Mouse (Mus musculus) CD8-positive naive resting alpha-beta T cell, adult 57 days (primary cell): Measurements from ENCODE around the gene Gimap1. TPM values are rescaled to one million over a fixed set of nuclear protein-coding genes. Genes with fewer than 3 reads are reported as not detected.

Experiments
- total RNA-seq: library from RNA; stranded (reverse); gene quantifications from one replicate; pipeline ENCODE4 v1.2.4, GENCODE M21; 2023

Gene Gimap1
- total RNA-seq, result 115 TPM

GRCm38 (mm10) chr6:48738961-48739779 lies at the start of gene Gimap1:
Gene Gimap1, plus strand, starts transcription at chr6:48739054.

GRCm38 (mm10) chr6:48718455-48718854 lies 20.4 kb upstream of the Gimap1 start, which contains the start of the genes Gm28053 and Gimap7:
Gene Gm28053, plus strand, starts transcription at chr6:48718607.
Gene Gimap7, plus strand, starts transcription at chr6:48718621.

GRCm38 (mm10) chr6:48745959-48746889 lies 7.4 kb downstream of the Gimap1 start, which contains the start of gene Gimap5:
Gene Gimap5, plus strand, starts transcription at chr6:48746197.

GRCm38 (mm10) chr6:48770696-48771095 lies 31.8 kb downstream of the Gimap1 start, which contains the start of gene Gimap3:
Gene Gimap3, minus strand, starts transcription at chr6:48770851.

Other genes starting within 250 kb of the Gimap1 start
- 0.61 TPM for gene Atp6v0e2, start 201.4 kb upstream of the Gimap1 start, total RNA-seq
- 51.7 TPM for gene Lrrc61, start 184.3 kb upstream of the Gimap1 start, total RNA-seq
- not detected for gene Rarres2, start 166.3 kb upstream of the Gimap1 start, total RNA-seq
- gene Gm45021, start 149.4 kb upstream of the Gimap1 start, total RNA-seq, result not detected
- gene Repin1, start 145.2 kb upstream of the Gimap1 start, total RNA-seq, result 1.7 TPM
- gene Gm44965, start 145.1 kb upstream of the Gimap1 start, total RNA-seq, result not detected
- gene Zfp775, start 137.0 kb upstream of the Gimap1 start, total RNA-seq, result 5.0 TPM
- gene AI854703, start 112.3 kb upstream of the Gimap1 start, total RNA-seq, result 0.77 TPM
- 126 TPM for gene Gimap8, start 91.8 kb upstream of the Gimap1 start, total RNA-seq
- 157 TPM for gene Gimap9, start 62.9 kb upstream of the Gimap1 start, total RNA-seq
- gene Gimap4, start 54.5 kb upstream of the Gimap1 start, total RNA-seq, result 194 TPM
- 1,380 TPM for gene Gimap6, start 30.8 kb upstream of the Gimap1 start, total RNA-seq
- 19.7 TPM for gene Gm28053, start 20.4 kb upstream of the Gimap1 start, total RNA-seq
- gene Gimap7, start 20.4 kb upstream of the Gimap1 start, total RNA-seq, result 33.3 TPM
- gene Gimap5, start 7.1 kb downstream of the Gimap1 start, total RNA-seq, result 161 TPM
- 406 TPM for gene Gimap3, start 31.8 kb downstream of the Gimap1 start, total RNA-seq
- gene Tmem176a, start 101.9 kb downstream of the Gimap1 start, total RNA-seq, result 2.6 TPM
- 9.1 TPM for gene Tmem176b, start 102.4 kb downstream of the Gimap1 start, total RNA-seq
- gene Aoc1, start 133.8 kb downstream of the Gimap1 start, total RNA-seq, result not detected
- not detected for gene 1600015I10Rik, start 190.8 kb downstream of the Gimap1 start, total RNA-seq
- gene Doxl2, start 235.9 kb downstream of the Gimap1 start, total RNA-seq, result not detected
- gene Svs1, start 247.8 kb downstream of the Gimap1 start, total RNA-seq, result not detected